Mouse (Mus musculus) natural killer cell, adult 2 months (primary cell): ENCODE data around the gene Smarce1.

Experiments used
- DNase-seq, 2 experiments: peaks; one replicate each; pipeline ENCODE4 v3.0.0; 2022; ENCODE audit warnings: low spot score in 2 of 2

The Smarce1 gene

DNA sequence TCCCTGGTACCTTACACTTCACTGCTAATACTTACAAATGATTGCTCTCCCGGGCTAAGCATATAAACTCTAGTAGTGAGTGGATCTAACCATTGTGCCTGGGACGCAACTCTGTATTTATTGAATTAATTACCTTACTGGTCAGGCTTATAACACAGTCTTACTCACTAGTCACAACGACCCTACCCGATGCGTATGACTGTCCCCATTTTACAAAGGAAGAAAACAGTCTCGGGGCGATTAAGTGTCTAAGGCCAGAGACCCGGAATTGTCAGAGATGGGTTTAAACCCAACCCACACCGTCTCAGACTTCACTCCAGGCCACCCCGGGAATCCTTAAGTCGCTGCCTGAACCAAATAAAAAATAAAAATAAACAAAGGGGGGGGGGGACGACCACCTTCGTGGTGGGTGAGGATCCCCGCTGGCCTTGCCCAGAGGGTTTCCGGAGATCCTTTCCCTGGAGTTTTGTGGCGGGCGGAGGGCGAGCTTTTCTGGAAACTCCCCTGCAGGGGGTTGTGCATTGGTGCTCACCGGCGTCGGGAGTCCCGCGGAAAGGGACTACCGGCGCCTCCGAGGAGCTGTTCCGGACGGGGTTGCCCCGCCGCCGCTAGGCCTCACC is 1.1 kb downstream of the Smarce1 start:
- DNase-seq, result no peak

DNA sequence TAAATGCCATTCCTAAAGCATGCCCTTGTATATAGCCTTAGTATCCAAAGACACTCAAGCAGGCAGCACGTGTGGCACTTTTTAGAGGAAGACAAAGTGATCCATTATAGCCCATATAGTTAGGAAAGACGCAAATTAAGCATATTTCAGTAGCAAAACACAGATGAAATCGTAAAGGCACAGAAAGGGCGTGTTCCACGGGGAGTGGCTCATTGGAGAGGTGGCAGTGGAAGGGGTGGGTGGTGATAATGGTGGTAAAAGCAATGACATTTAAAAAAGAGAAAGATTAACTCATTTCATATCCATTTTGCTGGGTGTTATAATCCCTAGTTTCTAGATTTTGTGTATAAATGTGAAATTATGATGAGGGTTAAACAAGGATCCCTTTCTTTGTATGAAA is 4.5 kb downstream of the Smarce1 start:
- DNase-seq, result no peak

DNA sequence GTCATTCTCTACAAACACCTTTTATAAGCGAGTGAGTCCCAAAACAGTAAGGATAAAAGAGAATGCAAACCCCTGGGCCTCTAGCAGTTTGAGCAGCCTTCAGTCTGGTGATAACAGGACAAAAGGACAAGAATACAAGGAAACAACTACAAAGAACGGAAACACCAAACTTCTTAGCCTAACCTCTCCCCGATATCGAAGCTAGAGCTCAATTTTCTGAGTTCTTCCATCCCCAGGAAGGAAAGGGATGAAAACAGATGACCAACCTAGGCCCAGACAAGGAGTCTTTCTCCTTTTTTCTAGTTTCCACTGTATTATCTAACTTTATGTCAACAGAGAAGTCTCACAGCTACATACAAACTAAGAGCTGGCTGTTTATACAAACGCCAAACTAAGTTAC is 7.5 kb downstream of the Smarce1 start:
- no peak for DNase-seq

DNA sequence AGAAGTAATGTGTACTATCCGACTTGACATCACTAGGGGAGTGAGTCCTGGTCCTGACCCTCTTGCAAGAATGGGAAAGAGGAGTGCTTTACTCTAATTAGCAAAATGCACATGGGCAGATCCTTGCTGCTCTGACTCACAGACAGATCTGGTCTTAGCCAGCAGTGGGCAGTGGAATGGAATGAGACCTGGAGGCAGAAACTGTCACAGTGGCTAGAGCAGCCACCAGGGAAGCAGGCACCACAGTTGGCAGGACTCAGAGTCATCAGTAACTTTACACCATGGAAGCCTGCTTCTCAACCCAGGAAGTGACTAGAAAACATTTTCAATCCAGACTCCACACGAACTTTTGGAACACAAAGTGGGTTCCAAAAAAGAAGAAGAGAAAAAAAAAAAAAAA is 9.0 kb downstream of the Smarce1 start:
- no peak for DNase-seq

DNA sequence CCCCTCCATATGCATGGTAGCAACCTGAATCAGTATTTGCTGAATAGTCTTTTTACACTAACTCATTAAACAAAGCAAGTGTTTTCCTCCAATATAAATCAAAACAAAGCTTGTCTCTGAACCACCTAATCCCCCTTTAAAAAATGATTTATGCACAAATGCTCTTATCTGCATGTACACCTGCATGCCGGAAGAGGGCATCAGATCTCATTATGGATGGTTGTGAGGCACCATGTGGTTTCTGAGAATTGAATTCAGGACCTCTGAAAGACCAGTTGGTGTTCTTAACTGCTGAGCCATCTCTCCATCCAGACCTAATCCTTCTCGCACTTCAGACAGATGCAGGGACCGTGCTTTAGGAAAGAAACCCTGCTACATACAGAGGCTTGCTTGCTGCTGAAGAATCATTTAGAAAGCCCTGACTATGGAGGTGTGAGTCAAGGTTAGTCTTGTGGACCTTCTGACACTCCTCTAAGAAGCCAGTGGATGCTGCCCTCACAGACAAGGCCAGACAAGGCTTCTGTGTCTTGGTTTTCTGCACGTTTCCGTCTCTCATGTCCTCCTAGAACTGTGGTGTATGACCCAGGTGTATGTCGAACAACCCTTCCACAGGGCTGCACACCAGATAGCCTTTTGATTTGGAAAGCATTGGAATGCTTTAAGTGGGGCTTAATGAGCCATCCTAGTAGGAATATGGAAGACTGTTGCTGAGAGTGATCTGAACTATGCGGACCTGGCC is 13.4 kb downstream of the Smarce1 start:
- DNase-seq, result no peak

DNA sequence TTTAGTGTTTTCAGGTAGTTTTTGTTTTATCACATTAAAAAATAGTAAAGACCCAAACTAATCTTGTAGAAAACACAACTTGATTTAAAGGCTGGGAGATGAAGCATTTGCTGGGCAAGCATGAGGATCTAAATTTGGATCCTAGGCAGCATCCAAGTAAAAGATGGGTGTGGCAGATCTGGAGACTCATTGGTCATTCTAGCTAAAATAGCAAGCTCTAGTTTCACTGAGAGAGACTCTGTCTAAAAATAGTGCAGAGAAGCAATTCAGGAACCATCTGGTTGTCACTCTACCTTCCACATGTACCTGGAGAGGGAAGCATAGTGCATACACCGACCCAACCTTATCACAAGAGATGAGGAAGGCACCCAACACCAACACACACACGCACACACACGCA is 14.6 kb downstream of the Smarce1 start:
- no peak for DNase-seq

DNA sequence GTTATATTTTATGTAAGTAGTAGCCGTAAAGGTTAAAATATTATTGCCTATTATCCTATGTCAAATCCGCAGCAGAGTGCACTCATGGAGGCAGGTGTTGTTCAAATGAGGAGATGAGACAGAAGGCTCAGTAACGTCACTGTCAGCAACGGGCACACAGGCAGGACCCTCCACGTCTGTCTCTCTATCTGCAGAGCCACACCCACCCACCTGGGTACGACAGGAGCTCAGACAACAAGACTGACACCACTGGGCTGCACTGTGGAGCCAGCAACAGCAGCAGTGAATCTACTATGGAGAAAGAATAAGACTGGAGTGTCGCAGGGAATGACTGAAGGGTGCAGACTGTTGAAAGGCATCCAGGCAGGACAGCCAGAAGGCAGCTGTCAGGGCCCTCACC is 18.1 kb downstream of the Smarce1 start:
- DNase-seq, result no peak

DNA sequence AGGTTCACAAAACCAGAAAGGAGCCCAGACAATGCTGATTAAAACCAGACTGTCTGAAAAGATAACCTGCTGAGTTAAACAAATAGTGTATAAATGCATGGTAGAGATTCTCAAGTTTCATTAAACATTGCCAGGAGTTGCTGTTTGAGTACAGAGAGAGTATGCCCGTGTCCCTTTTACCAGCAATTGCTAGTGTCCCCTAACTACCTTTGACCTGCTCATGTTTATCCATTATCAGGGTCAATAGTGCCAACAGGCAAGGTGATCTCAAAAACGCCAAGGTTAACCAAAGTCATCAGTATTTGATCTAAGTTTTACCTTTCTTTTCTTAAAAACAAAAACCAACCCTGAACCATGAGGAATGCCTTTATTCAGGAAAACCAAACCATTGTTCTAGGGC is 18.9 kb downstream of the Smarce1 start:
- DNase-seq, result no peak

DNA sequence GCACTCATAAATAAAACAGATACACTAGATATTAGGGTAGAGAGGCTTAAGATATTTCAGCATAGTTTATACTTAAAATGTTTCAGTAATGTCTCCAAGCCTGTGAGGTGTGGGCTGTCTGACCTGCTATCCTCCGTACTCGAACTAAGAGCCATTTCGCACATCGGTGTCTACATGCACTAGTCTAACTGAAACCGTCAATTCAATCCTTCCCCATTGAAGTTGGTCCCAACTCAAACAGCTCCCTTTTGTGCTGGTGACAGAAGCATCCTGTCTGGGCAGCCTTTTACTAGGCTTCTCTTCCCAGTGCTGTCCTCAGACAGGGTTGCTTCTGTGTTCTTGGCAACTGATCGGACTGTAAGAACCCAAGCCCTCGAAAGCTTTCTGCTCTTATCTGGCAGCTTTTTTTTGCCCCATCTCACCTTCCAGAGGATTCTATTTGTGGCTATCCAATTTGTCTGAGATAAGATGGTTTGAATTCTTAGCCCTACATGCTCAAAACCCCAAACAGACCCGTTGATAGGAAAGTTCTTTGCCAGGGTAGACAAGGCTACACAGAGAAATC is 22.6 kb downstream of the Smarce1 start:
- no peak for DNase-seq

DNA sequence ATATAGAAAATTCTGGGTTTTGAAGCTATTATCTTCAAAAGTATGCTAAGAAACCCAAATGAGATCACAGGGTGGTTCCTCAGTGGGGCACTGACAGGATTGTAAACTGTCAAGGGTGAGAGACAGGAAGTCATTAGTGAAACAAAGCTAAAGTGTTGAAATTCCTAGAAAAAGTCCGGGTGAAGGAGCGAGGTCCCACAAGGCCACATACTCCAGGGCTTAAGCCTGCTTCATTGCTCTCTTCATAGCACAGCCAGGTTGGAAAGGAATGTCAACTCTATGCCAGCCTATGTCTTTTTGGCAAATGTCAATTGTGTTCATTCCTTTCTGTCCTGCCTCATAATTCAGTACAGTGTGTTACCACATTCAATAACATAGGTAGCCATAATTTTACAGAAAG is 23.4 kb downstream of the Smarce1 start:
- DNase-seq, result no peak

DNA sequence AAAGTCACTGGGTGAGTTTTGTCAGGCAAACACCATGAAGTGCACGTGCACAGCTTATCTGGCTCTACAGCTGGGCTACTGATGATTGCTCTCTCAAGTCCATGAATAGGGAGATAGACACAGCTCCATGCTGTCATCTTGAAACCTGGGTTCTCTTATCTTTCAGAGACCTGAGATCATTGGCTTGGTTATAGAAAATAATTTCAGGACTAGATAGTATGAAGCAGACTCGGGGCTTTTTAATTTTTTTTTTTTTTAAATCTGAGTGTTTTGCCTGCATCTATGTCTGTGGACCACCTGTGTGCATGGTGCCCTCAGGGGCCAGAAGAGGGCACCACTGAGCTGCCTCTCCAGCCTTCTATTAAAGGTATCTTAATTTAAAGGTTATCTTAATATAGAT is 23.9 kb downstream of the Smarce1 start:
- DNase-seq, result peak in 1 of 2 experiments; percentile 43

DNA sequence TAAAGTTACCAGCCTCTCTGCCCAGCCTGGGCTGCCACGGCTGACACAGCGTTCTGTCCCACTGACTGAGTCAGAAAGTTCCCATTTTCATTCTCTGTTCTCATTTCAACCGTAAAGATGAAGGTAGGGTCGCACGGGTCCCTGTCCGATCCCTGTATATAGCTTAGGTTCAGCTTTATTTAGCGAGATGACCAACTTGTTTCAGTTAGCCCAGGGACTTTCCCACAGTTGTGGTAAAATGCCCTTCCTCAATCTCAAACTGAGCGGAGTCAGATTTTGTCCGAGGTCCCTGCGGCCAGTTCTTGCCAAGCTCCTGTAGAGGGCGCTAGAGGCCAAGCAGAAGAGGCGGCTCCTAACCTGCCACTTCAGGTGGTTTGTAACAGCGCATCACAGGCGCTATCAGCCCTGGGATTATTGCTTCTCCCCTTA is 41.6 kb downstream of the Smarce1 start:
- peak; percentile 74 to 86 for DNase-seq

DNA sequence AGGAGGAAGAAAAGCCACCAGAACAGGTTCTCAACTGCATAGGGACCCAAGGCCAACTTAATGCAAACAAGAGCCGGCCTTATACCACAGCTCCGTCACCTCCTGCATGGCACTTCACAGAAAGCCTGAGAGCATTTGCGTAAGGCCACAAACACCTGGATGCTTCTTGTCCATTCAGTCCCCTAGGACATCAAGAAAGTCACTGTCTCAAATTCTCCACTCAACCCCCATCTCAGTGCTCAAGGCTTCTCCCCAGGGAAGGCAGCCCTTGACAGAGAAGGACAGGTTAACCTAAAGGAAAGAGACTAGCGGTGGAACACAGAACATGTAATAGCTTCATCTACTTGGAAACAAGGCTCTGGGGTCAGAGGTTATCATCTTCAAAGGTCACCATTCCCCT is 43.5 kb downstream of the Smarce1 start:
- DNase-seq, result no peak

DNA sequence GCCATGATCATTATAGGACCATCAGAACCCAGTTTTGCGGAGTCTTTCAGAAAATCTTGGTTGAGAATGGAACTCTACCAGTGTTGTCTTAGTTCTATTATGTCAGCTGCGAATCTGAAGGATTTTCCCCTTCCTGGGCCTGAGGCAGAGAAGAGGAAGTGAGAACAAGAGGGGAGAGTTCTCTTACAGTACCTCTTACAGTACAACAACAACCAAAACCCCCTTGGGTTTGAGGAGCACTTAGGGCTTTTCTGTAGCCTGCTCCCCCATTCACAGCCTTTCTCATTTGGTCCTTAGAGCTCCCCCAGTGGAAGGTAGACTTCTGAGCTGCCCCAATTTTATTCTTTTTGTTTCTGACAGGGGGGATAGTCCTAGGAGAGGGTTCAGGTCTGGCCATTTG is 44.0 kb downstream of the Smarce1 start:
- peak in 1 of 2 experiments; percentile 68 for DNase-seq

DNA sequence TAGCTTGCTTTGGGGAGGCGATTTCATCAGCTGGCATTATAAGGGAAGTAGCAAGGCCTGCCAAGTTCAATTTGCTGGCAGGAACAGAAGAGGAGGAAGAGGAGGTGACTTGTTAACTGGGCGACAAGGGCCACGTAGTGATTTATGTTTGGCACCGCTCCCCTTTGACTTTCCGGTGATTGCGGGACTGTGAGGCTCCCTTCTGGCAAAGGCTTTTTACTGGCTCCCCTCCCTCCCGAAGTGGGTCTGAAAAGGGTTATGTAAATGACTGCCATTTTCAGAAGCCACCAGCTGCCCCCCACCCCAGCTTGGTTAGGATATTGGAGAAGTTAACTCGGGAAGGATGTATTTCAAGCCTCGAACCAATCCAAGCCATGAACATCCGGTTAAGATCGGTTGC is 48.2 kb downstream of the Smarce1 start:
- no peak for DNase-seq

DNA sequence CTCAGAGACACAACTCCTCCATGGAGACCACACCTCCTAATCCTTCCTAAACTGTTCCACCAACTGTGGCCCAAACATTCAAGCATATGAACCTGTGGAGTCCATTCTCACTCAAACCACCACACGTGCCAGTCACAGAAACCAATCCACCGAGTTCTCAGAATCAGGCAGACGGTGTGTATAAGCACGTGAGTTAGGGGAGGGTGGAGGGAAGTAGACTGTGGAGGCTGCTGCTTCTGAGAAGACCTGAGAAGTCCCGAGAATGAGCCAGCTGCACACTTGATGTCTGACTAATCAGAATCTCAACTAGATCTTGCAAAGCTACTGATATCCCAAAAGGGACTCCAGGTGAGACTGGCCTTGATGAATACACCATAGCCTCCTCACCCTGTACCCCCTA is 50.7 kb downstream of the Smarce1 start:
- DNase-seq, result no peak

DNA sequence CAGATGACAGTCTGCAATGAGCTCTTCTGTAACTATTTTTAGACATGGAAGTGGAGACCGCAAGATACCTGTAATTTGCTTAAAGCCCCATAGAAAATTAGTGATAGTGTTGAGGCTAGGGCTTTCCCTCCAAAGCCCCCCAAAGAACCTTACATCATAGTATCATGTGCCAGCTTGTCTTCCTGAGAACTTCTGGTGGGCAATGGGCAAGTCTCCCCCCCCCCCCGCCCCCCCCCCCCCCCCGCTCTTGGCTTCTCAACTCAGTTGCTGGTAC is 53.0 kb downstream of the Smarce1 start:
- no peak for DNase-seq

DNA sequence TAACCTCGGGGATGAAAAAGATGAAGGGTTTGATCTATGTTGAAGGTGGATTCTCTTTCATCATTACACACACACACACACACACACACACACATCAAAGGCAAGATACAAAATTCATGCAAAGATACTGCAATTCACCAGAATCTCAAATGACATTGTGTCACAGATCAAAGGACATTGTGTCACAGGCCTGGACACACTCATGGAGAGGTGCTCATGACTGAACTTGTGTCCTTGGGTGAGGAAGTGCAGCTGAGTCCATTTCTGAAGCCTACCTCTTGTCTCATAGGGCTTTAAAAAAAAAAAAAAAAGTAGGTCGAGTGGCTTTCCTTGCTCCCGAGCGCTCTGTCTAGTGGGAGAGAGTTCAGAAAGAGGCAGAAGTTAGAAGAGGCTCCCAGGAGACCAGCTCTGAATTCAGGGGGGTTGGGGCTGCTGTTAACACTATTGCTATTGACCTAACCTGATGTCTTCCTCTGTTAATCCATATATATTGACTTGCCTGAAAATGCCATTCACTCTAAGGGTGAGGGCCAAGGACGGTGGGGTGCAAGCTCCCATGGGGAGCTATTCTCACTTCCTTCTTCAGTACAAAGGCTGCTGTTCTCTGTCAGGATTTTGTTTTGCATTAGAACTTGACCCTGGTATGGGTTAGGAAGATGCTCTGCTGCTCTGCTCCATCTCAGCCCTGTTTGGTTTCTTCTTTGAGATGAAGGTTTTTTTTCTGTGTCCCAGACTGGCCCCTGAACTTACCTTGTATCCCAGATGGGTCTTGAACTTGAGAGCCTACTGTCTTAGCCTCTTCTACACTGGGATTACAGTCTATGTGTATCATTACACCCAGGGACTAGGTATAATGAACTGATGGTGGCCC is 53.5 kb downstream of the Smarce1 start:
- DNase-seq, result no peak

DNA sequence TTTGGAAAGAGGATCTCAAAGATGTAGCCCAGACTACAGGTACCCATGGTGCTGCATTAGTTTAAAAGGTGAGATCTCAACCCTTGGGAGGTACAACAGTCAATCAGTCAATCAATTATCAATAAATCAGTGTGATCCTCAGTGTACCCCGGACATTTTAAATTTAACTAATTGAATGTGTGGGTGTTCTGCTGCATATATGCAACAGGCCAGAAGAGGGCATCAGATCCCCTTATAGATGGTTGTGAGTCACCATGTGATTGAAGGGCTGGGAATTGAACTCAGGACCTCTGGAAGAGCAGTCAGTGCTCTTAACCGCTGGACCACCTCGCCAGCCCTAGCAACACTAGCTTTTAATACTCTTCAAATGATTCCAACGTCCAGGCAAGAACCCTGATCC is 58.8 kb downstream of the Smarce1 start:
- DNase-seq, result no peak

DNA sequence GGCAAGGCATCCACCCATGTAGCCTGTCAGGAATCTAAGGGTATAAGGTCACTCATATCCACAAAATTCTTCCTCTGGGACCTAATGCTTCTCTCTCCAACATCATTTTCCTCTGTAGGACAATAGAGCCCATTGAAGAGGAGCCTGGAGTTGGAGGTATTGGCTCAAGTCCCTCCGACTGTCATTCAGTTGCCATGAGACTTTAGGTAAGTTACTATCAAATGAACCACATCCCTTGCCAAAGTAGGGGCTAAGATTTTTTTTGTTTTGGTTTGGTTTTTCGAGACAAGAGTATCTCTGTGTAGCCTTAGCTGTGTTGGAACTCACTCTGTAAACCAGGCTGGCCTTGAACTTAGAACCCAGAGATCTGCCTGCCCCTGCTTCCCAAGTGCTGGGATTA is 59.4 kb downstream of the Smarce1 start:
- DNase-seq, result no peak

DNA sequence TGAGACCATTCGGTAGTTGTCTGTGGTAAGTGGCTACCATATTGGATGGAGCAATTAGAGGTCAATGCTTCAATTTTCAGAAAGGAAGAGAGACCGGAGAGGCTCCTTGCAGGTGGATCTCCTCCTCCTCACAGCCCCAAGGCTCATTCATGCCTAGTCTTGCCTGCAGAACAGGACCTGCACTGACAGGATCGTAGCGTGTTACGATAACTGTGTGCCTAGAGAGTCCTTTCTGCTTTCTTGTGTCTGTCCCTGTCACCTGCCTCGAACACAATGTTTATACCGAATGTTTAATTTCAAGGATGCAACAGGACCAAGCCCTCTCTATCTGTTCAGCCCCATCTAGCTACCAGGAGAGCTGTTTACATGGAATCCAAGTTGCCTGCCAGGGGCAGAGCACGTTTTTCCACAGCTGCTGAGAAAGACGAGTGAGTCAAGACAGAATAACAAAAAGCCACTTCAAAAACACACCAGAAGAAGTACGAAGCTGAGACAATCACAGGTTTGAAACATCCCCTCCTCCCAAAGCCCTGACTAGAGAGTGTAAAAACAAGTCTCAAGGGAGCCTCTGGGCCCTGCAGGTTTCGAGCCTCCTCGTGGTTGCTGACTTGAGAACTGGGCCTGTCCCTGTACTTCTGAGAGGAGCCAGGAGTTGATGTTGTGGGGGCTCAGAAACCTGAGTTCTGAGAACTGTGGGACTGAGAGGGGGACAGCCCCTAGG is 60.1 kb downstream of the Smarce1 start:
- DNase-seq, result peak in 1 of 2 experiments; percentile 81

DNA sequence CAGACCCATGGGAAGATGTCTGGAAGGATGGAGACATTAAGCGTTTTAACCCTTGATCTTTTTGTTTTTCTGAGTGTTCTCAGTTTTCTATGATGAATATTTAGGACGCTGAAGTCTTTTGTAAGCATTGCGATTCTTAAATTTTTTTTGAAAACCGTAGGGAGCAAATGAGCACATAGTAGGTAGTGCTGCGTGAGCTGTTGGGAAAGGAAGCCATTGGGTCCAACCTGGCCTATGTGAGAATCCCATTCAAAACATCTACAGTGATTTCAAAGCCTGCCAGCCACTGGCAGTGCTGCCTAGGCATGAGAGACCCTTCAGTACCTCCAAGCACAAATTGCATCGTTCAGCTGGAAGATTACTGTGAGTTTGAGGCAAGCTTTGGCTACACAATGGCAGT is 60.8 kb downstream of the Smarce1 start:
- DNase-seq, result no peak
